Mouse (Mus musculus) retina, postnatal 1 day (tissue): ENCODE results near the gene Pfkm.

ENCODE experiments used
- DNase-seq: peaks from one replicate; pipeline ENCODE4 v3.0.0-alpha.2; 2012

The Pfkm gene

DNA sequence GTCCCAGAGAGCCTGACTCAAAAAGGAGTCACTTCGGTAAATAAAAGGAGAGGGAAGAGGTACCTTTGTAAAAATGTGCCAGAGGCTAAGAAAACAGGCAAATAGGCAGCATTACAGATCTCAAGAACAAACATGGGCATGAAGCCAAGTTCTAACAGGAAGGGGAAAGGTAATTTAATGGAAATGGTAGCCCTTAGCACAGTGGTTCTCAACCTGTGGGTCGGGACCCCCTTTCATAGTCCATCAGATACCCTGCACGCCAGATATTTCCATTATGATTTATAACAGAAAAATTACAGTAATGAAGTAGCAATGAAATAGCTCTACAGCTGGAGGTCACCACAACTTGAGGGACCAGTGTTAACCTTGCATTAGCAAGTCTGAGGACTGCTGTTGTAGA lies 84.9 kb downstream of the Pfkm start:
- DNase-seq: no peak

DNA sequence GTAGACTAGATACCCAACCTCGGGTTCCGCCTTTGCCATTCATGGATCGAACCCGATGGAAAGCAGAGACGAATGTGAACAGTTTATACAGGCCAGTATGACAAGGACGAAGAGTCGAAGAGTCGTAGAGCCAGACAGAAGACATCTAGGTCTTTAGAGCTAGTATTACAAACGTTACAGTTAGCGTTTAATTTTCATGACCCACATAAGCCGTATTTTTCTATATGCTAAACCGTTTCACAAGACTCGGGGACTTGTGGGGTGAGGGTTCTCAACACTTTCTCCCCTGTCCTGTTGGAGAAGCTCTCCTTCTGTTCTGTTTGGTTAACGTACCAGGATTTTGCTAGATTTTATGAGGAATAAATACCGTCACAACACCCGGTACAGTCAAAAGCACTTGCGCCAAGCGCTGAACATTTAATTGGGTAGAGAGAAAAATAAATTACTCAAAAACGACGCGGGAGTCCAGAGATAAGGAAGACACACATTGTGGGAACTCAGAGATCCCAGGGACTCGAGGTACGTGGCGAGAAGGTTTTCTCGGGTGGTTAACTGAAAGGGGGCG lies 88.3 kb downstream of the Pfkm start:
- DNase-seq: no peak

DNA sequence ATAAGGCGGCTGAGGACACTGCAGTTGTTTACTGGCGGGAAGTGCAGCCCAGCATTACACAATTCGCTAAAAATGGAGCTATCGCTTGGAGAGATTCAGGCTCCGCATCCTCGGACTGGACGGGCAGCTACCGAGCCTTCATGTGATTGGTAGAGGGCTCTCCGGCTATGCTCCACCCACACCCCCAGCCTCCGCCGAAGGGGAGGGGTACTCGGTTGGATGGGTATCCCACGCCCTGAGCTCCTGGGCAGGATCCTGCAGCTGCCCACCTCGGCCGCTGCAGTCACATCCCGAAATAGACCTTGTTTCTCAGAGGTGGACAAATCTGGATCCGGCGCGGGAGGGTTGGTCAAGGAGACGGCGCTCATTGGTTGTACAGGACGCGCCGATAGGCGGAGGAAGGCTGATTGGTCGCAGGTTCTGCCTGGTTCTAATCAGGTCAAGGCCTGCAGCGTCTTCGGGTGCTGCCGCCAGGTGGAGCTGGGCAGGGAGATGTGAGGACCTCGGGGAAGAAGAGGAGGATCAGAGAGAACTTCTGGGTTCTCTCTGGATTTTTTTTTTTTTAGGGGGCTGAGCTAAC lies 88.8 kb downstream of the Pfkm start:
- DNase-seq: peak; percentile 96
